Mouse (Mus musculus) myocyte (in vitro differentiated cells): ENCODE results near the gene Zbtb25. TPM values are rescaled to one million over a fixed set of nuclear protein-coding genes. Genes with fewer than 3 reads are reported as not detected.

ENCODE experiments used
- H3K27me3 ChIP-seq: one replicate; pipeline ENCODE4 v1.6.1; 2011; ENCODE audit not compliant: control insufficient read depth, insufficient read depth, insufficient read length
- H3K36me3 ChIP-seq: one replicate; pipeline ENCODE4 v1.6.1; 2011; ENCODE audit not compliant: control insufficient read depth, insufficient read depth
- H3K4me2 ChIP-seq: one replicate; pipeline ENCODE4 v1.6.1; 2011; ENCODE audit warnings: low read depth, control low read depth
- H3K4me3 ChIP-seq: one replicate; pipeline ENCODE4 v1.5.1; 2011; ENCODE audit warnings: mild to moderate bottlenecking, control low read depth, moderate library complexity
- H3K79me2 ChIP-seq: one replicate; pipeline ENCODE4 v1.6.1; 2011; ENCODE audit not compliant: control insufficient read depth, insufficient read depth
- H3ac ChIP-seq: one replicate; pipeline ENCODE4 v1.6.1; 2011; ENCODE audit not compliant: control insufficient read depth, insufficient read length
- CEBPB ChIP-seq: IDR thresholded peaks from 2 replicates; pipeline ENCODE4 v1.6.1; 2011; ENCODE audit warnings: mild to moderate bottlenecking, moderate library complexity; ENCODE audit not compliant: poor library complexity, insufficient read depth, severe bottlenecking
- E2F4 ChIP-seq: IDR thresholded peaks from one replicate; pipeline ENCODE4 v1.6.1; 2011; ENCODE audit warnings: mild to moderate bottlenecking, control low read depth, moderate library complexity; ENCODE audit not compliant: insufficient read depth
- MAX ChIP-seq: IDR thresholded peaks from one replicate; pipeline ENCODE4 v1.6.1; 2011; ENCODE audit warnings: low read depth, mild to moderate bottlenecking, control low read depth
- MYOD1 ChIP-seq, 3 experiments: IDR thresholded peaks; one replicate each; pipeline ENCODE4 v1.6.1; 2011; ENCODE audit warnings: control low read depth in 2 of 3, low read depth in 2 of 3, mild to moderate bottlenecking in 2 of 3, moderate library complexity in 1 of 3; ENCODE audit not compliant: insufficient read length in 2 of 3, control insufficient read depth in 1 of 3
- MYOG ChIP-seq, 3 experiments: IDR thresholded peaks; one replicate each; pipeline ENCODE4 v1.6.1; 2011; ENCODE audit warnings: control low read depth in 2 of 3, low read depth in 2 of 3, mild to moderate bottlenecking in 2 of 3; ENCODE audit not compliant: insufficient read length in 2 of 3, control insufficient read depth in 1 of 3, insufficient read depth in 1 of 3
- POLR2A ChIP-seq: IDR thresholded peaks from one replicate; pipeline ENCODE4 v1.6.1; 2011; ENCODE audit warnings: low read depth, mild to moderate bottlenecking, control low read depth, moderate library complexity; ENCODE audit not compliant: insufficient read length
- POLR2AphosphoS2 ChIP-seq: IDR thresholded peaks from one replicate; pipeline ENCODE4 v1.6.1; 2011; ENCODE audit warnings: low read depth, control low read depth; ENCODE audit not compliant: insufficient read length
- REST ChIP-seq: IDR thresholded peaks from one replicate; pipeline ENCODE4 v1.6.1; 2011; ENCODE audit warnings: mild to moderate bottlenecking, control low read depth, moderate library complexity; ENCODE audit not compliant: insufficient read depth, insufficient read length
- SRF ChIP-seq: IDR thresholded peaks from one replicate; pipeline ENCODE4 v1.6.1; 2011; ENCODE audit warnings: low read depth; ENCODE audit not compliant: control insufficient read depth, insufficient read length
- TCF12 ChIP-seq: IDR thresholded peaks from one replicate; pipeline ENCODE4 v1.6.1; 2011; ENCODE audit warnings: mild to moderate bottlenecking, control low read depth; ENCODE audit not compliant: poor library complexity, insufficient read depth, severe bottlenecking
- TCF3 ChIP-seq: IDR thresholded peaks from one replicate; pipeline ENCODE4 v1.6.1; 2011; ENCODE audit warnings: low read depth, control low read depth; ENCODE audit not compliant: insufficient read length
- USF1 ChIP-seq: IDR thresholded peaks from one replicate; pipeline ENCODE4 v1.6.1; 2011; ENCODE audit warnings: low read depth, mild to moderate bottlenecking, control low read depth, moderate library complexity
- polyA plus RNA-seq: library from polyadenylated mRNA; unstranded; fragments of >200 nt; fragmentation: generic; extraction: Trizol; gene quantifications from one replicate; pipeline ENCODE4 v1.2.1, GENCODE M21; 2012; ENCODE audit warnings: missing spikeins

Zbtb25 gene
- polyA plus RNA-seq, 1 experiment, result 6.1 TPM

DNA sequence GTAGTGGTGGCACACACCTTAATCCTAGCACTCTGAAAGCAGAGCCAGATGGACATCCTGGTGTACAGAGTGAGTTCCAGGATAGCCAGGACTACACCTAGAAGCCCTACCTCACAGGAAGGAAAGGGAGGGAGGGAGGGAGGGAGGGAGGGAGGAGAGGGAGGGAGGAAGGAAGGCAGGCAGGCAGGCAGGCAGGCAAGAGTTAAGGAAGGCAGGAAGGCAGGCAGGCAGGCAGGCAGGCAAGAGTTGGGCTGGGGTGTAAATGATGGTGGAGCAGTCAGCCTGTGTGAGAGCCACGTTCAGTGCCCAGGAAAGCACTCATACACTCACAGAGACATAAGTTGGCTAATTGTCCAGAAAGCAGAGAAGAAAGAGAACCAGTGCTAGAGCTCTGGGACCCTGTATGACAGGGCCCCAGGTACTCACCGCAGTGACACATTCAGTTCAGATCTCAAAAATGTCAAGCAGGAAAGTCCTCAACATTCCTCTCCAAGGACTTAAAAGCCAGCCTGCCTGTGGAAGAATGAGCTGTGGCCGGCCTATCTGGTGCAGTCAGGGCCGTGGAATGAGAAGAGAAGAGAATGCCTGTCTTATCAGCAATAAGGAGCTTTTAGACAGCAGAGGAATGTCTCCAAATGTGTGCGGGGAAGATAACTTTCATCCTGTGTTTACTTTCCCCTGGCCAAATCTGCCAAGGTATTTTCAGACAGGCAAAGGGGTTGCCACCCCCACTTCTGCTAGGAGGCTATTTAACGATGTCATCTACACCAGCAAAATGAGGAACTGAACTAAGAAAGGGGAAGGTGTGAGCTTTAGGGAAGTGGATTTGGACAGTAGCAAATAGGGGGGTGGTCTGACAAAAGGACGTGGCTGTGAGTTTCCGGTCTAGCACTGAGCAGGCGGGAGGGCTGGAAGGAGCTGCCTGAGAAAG is 50.9 kb downstream of the Zbtb25 start:
- Histone ChIP-seq H3K4me2 (no peak overlapping the region), H3K79me2 (no peaks in the 10 kb centered on the region), H3K36me3 (peaks cover 19% of the 10 kb centered on the region), H3K4me3 (no peak overlapping the region), H3K27me3 (no peaks in the 10 kb centered on the region), H3ac (no peak overlapping the region)
- TF ChIP-seq REST (no peak), MAX (no peak), CEBPB (no peak), POLR2A (no peak), MYOG (IDR thresholded peaks at IDR 0.05; ENCODE audit: control insufficient read depth in 1 of 3, insufficient read depth in 1 of 3, insufficient read length in 2 of 3, low read depth in 2 of 3) (no peak), POLR2AphosphoS2 (no peak), TCF12 (no peak), TCF3 (no peak)

DNA sequence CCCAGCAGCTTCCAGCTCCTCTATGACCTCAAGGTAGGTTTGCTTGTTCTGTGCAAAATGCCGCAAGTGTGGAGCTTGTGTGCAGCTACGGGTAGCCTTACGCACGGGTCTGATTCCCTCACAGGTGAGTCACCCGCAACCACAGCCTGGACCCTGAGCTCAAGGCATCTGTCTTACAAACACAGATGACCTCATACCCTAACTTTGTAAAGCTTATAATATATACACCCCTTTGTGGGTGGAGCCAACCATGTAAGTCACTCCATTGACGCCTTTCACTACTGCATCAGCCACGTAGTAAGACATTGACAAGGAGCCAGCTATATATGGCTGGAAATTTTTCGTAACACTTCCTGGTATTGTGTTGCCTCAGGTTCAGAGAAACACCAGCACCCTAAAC is 57.5 kb downstream of the Zbtb25 start:
- no peak overlapping the region for H3K4me3 ChIP-seq
- no peak overlapping the region for H3K4me2 ChIP-seq
- no peaks in the 10 kb centered on the region for H3K27me3 ChIP-seq
- H3K36me3 ChIP-seq, result peaks cover 14% of the 10 kb centered on the region
- no peak overlapping the region for H3ac ChIP-seq
- TF ChIP-seq POLR2AphosphoS2 (no peak), E2F4 (no peak), CEBPB (no peak), TCF12 (no peak), REST (no peak)
- H3K79me2 ChIP-seq, result no peaks in the 10 kb centered on the region

DNA sequence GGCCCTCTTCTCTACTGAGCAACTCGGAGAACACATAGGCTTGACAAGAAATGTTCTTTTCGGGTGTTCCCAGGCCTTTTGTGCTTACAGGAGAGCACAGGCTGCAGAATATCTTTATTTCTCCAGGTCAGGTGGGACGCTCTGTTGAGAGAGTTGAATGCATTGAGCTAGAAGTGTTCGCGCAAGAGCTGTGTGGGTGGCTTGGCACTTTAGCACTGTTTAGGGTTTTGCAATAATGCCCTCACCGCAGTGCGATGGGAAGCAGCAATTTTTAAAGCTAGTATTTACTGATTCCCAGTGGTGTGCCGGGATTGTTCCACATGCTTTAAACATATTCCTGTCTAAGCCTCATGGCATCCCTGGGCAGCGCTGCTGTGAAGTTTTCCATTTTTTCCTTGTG is 58.2 kb downstream of the Zbtb25 start:
- peaks cover 13% of the 10 kb centered on the region for H3K36me3 ChIP-seq
- no peaks in the 10 kb centered on the region for H3K27me3 ChIP-seq
- H3ac ChIP-seq, result no peak overlapping the region
- no peak for TF ChIP-seq MAX
- H3K4me3 ChIP-seq, result no peak overlapping the region
- H3K79me2 ChIP-seq, result no peaks in the 10 kb centered on the region
- H3K4me2 ChIP-seq, result no peak overlapping the region

DNA sequence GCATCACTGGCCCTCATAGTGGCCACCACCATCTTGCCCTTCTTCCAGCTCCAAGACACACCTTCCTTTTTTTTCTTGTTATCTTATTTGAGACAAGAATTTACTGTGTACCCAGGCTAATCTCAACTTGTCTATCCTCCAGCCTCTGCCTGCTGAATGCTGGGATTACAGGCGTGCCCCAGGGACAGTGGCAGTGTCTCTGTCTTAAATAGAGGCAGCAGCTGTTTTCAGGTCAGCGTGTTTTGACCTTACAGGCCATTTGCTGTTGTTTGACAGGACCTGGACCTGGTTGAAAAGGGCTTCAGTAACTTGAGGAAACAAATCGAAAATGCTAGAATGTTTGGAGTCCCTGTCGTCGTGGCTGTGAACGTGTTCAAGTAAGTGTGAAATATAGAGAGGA is 58.8 kb downstream of the Zbtb25 start:
- Histone ChIP-seq H3ac (no peak overlapping the region), H3K4me3 (no peak overlapping the region), H3K4me2 (no peak overlapping the region), H3K36me3 (peaks cover 9% of the 10 kb centered on the region), H3K27me3 (no peaks in the 10 kb centered on the region), H3K79me2 (no peaks in the 10 kb centered on the region)
- TF ChIP-seq MYOD1 (IDR thresholded peaks at IDR 0.05; ENCODE audit: control insufficient read depth in 1 of 3, insufficient read length in 2 of 3, low read depth in 2 of 3), result peak in 1 of 3 experiments; percentile 55
- TF ChIP-seq MYOG (IDR thresholded peaks at IDR 0.05; ENCODE audit: control insufficient read depth in 1 of 3, insufficient read depth in 1 of 3, insufficient read length in 2 of 3, low read depth in 2 of 3), result peak in 2 of 3 experiments; percentile 11 to 43
- TF ChIP-seq TCF12, result no peak

DNA sequence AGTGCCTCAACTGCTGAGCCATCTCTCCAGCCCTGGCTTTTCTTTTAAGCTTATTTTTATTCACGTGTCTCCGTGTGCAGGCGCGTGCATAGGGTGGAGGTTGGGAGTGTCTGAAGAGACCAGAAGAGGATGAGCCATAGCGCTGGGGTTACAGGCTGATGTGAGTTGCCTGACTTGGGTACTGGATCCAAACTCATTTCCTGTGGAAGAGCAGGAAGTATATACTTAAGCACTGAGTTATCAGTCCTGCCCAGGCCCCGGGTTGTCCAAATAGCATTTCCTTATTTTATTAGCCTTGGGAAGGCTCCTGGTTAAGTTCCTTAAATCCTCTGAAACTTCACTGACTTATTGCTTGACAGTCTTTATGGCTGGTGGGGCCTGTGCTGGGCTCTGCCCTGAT is 59.4 kb downstream of the Zbtb25 start:
- no peak overlapping the region for H3K4me3 ChIP-seq
- peaks cover 9% of the 10 kb centered on the region for H3K36me3 ChIP-seq
- H3ac ChIP-seq, result no peak overlapping the region
- TF ChIP-seq TCF12 (no peak), MAX (no peak), USF1 (no peak), POLR2A (no peak), MYOG (IDR thresholded peaks at IDR 0.05; ENCODE audit: control insufficient read depth in 1 of 3, insufficient read depth in 1 of 3, insufficient read length in 2 of 3, low read depth in 2 of 3) (no peak), CEBPB (no peak), E2F4 (no peak), REST (no peak), TCF3 (no peak), POLR2AphosphoS2 (no peak)
- no peak overlapping the region for H3K4me2 ChIP-seq
- no peaks in the 10 kb centered on the region for H3K79me2 ChIP-seq
- no peaks in the 10 kb centered on the region for H3K27me3 ChIP-seq

DNA sequence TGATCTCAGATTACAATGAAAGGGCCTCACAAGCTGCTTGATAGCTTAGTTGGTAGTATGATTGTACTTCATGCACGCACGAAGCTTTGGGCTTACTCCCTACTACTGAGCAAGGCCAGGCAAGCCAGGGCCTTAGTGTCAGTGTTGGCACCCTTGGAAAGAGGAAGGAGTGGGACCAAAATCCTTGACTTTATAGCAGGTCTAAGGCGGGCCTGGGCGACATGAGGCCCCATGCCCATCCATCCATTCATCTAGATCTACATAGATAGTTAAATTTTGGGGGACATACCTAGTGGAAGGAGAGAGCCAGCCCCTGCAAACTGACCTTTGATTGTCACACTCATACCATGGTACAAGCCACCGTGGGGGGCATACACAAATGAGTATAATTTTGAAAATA is 61.0 kb downstream of the Zbtb25 start:
- Histone ChIP-seq H3K4me3 (no peak overlapping the region), H3K79me2 (no peaks in the 10 kb centered on the region), H3K4me2 (peak overlapping the region; percentile 44), H3ac (no peak overlapping the region), H3K36me3 (no peaks in the 10 kb centered on the region), H3K27me3 (no peaks in the 10 kb centered on the region)
- no peak for TF ChIP-seq E2F4
- TF ChIP-seq POLR2A, result no peak
- no peak for TF ChIP-seq TCF3
- TF ChIP-seq CEBPB, result no peak
- TF ChIP-seq MYOG (IDR thresholded peaks at IDR 0.05; ENCODE audit: control insufficient read depth in 1 of 3, insufficient read depth in 1 of 3, insufficient read length in 2 of 3, low read depth in 2 of 3), result no peak
- TF ChIP-seq TCF12, result no peak
- no peak for TF ChIP-seq USF1
- no peak for TF ChIP-seq MYOD1 (IDR thresholded peaks at IDR 0.05; ENCODE audit: control insufficient read depth in 1 of 3, insufficient read length in 2 of 3, low read depth in 2 of 3)
- no peak for TF ChIP-seq POLR2AphosphoS2
- TF ChIP-seq SRF, result no peak
- TF ChIP-seq MAX, result no peak
- no peak for TF ChIP-seq REST
